Comparison of ENCODE assay signal across 9 mouse cellular contexts in genomic region chr17:31071421-31072301, GRCm38 (mm10). TPM values are rescaled to one million over a fixed set of nuclear protein-coding genes. Genes with fewer than 3 reads are reported as not detected.
DNase-seq lines count a peak whose midpoint lies in the region; ATAC-seq lines count a peak whose summit lies in the region.
"Had no signal": no experiment of that assay in that cellular context is flagged by ENCODE, and none has a peak within 500 bp of the region (broad histone marks: within the 10 kb centered on the region; RNA-seq: fewer than 3 reads in every experiment).

No protein-coding gene starts in this region.

- no peaks in the 10 kb centered on the region for H3K9me3 ChIP-seq in kidney, embryonic 16.5 days (ENCODE audit: low read length)
- H3K9me3 ChIP-seq in embryonic facial prominence, embryonic 13.5 days = no peaks in the 10 kb centered on the region
- no peaks in the 10 kb centered on the region for H3K9me3 ChIP-seq in hindbrain, embryonic 13.5 days
- H3K9me3 ChIP-seq in midbrain, embryonic 14.5 days (ENCODE audit: control insufficient read depth, low read length) = no peaks in the 10 kb centered on the region
- H3K9me3 ChIP-seq in intestine, embryonic 16.5 days (ENCODE audit: control insufficient read depth, low read length) = no peaks in the 10 kb centered on the region

- peaks cover 54% of the 10 kb centered on the region for H3K4me1 ChIP-seq in kidney, embryonic 16.5 days (ENCODE audit: insufficient read depth, low read length)
- peaks cover 70% of the 10 kb centered on the region for H3K4me1 ChIP-seq in embryonic facial prominence, embryonic 13.5 days
- H3K4me1 ChIP-seq in hindbrain, embryonic 13.5 days (replicated peaks) = peaks cover 83% of the 10 kb centered on the region
- peaks cover 49% of the 10 kb centered on the region for H3K4me1 ChIP-seq in midbrain, embryonic 14.5 days (ENCODE audit: control insufficient read depth, insufficient read depth, low read length)
- H3K4me1 ChIP-seq in intestine, embryonic 16.5 days (ENCODE audit: control insufficient read depth, insufficient read depth, low read length) = peaks cover 26% of the 10 kb centered on the region

- H3K9ac ChIP-seq in kidney, embryonic 16.5 days (replicated peaks; ENCODE audit: low read length) = no peak overlapping the region; the same call in 1 of the 2 replicates
- 0 out of 2 replicates have a peak overlapping the region, but pooled peaks have one; percentile 11 for H3K9ac ChIP-seq in embryonic facial prominence, embryonic 13.5 days
- 0 out of 2 replicates have a peak overlapping the region, but pooled peaks have one; percentile 19 for H3K9ac ChIP-seq in hindbrain, embryonic 13.5 days
- H3K9ac ChIP-seq in midbrain, embryonic 14.5 days (replicated peaks; ENCODE audit: low read length) = no peak overlapping the region
- H3K9ac ChIP-seq in intestine, embryonic 16.5 days (ENCODE audit: low read depth, low read length) = no peak overlapping the region

- no peak for ATAC-seq in kidney, embryonic 16.5 days (ENCODE audit: low FRiP score, low TSS enrichment)
- ATAC-seq in embryonic facial prominence, embryonic 13.5 days (ENCODE audit: insufficient number of reproducible peaks, insufficient read depth, low FRiP score, low TSS enrichment, low read depth) = no peak
- no peak for ATAC-seq in hindbrain, embryonic 13.5 days (ENCODE audit: low FRiP score)
- no peak for ATAC-seq in midbrain, embryonic 14.5 days (ENCODE audit: low FRiP score, low TSS enrichment)
- no peak for ATAC-seq in intestine, embryonic 16.5 days

- H3K36me3 ChIP-seq in kidney, embryonic 16.5 days (ENCODE audit: insufficient read depth, low read length) = no peaks in the 10 kb centered on the region
- H3K36me3 ChIP-seq in embryonic facial prominence, embryonic 13.5 days = no peaks in the 10 kb centered on the region
- peaks cover 8% of the 10 kb centered on the region for H3K36me3 ChIP-seq in hindbrain, embryonic 13.5 days
- H3K36me3 ChIP-seq in midbrain, embryonic 14.5 days (ENCODE audit: control insufficient read depth, insufficient read depth, low read length) = no peaks in the 10 kb centered on the region; the same call in 1 of the 2 replicates
- no peaks in the 10 kb centered on the region for H3K36me3 ChIP-seq in intestine, embryonic 16.5 days (ENCODE audit: control insufficient read depth, insufficient read depth, low read length)

- no peak overlapping the region for H3K4me2 ChIP-seq in kidney, embryonic 16.5 days (replicated peaks; ENCODE audit: low read depth, low read length)
- H3K4me2 ChIP-seq in embryonic facial prominence, embryonic 13.5 days = peak overlapping the region; percentile 3; the same call in 1 of the 2 replicates
- no peak overlapping the region for H3K4me2 ChIP-seq in hindbrain, embryonic 13.5 days
- no peak overlapping the region for H3K4me2 ChIP-seq in midbrain, embryonic 14.5 days (ENCODE audit: low read length)
- no peak overlapping the region for H3K4me2 ChIP-seq in intestine, embryonic 16.5 days (ENCODE audit: low read depth, low read length)

- H3K27me3 ChIP-seq in kidney, embryonic 16.5 days (ENCODE audit: insufficient read depth, low read length) = no peaks in the 10 kb centered on the region
- no peaks in the 10 kb centered on the region for H3K27me3 ChIP-seq in embryonic facial prominence, embryonic 13.5 days
- H3K27me3 ChIP-seq in hindbrain, embryonic 13.5 days = no peaks in the 10 kb centered on the region
- no peaks in the 10 kb centered on the region for H3K27me3 ChIP-seq in midbrain, embryonic 14.5 days (ENCODE audit: control insufficient read depth, insufficient read depth, low read length)
- no peaks in the 10 kb centered on the region for H3K27me3 ChIP-seq in intestine, embryonic 16.5 days (replicated peaks; ENCODE audit: control insufficient read depth, insufficient read depth, low read length)

- DNase-seq in kidney, postnatal 10 days = no peak
- DNase-seq in midbrain, embryonic 14.5 days = no peak
- DNase-seq in thymus, postnatal 0 days (ENCODE audit: low spot score) = no peak
- no peak for DNase-seq in kidney, postnatal 14 days

- H3K4me3 ChIP-seq in kidney, embryonic 16.5 days (ENCODE audit: low read length) = no peak overlapping the region
- H3K4me3 ChIP-seq in embryonic facial prominence, embryonic 13.5 days = no peak overlapping the region
- H3K4me3 ChIP-seq in hindbrain, embryonic 13.5 days = no peak overlapping the region
- H3K4me3 ChIP-seq in midbrain, embryonic 14.5 days (replicated peaks; ENCODE audit: low read depth, low read length) = no peak overlapping the region
- H3K4me3 ChIP-seq in intestine, embryonic 16.5 days (ENCODE audit: low read length) = no peak overlapping the region

- H3K27ac ChIP-seq in kidney, embryonic 16.5 days (ENCODE audit: low read length) = peak overlapping the region; percentile 9; the same call in 1 of the 2 replicates
- H3K27ac ChIP-seq in embryonic facial prominence, embryonic 13.5 days = peak overlapping the region; percentile 75
- H3K27ac ChIP-seq in hindbrain, embryonic 13.5 days = peak overlapping the region; percentile 90
- H3K27ac ChIP-seq in midbrain, embryonic 14.5 days (replicated peaks; ENCODE audit: low read depth, low read length) = peak overlapping the region; percentile 15; the same call in 1 of the 2 replicates
- H3K27ac ChIP-seq in intestine, embryonic 16.5 days (ENCODE audit: low read length) = no peak overlapping the region

- 52% methylated on average over 18 of the region's 18 CpGs for WGBS in kidney, embryonic 16.5 days
- WGBS in embryonic facial prominence, embryonic 13.5 days = 41% methylated on average over 18 of the region's 18 CpGs
- WGBS in hindbrain, embryonic 13.5 days = 53% methylated on average over 18 of the region's 18 CpGs
- WGBS in midbrain, embryonic 14.5 days = 53% methylated on average over 18 of the region's 18 CpGs
- 65% methylated on average over 18 of the region's 18 CpGs for WGBS in intestine, embryonic 16.5 days

RNA-seq across cellular contexts. Expression of gene Abcg1, which starts 14.2 kb away (rescaled TPM):
- 8.5 and 9.2 TPM in 2 replicates for polyA plus RNA-seq in kidney, embryonic 16.5 days (2015; fragmentation: Nextera tagmentation; extraction: Ambion mirVana)
- polyA plus RNA-seq in embryonic facial prominence, embryonic 13.5 days (2015; fragmentation: Nextera tagmentation; extraction: Ambion mirVana) = 14.2 and 14.9 TPM in 2 replicates
- polyA plus RNA-seq in hindbrain, embryonic 13.5 days (2015; fragmentation: Nextera tagmentation; extraction: Ambion mirVana) = 19.3 and 21.5 TPM in 2 replicates
- polyA plus RNA-seq in midbrain, embryonic 14.5 days (2014; fragmentation: Nextera tagmentation; extraction: Ambion mirVana) = 23.1 and 24.7 TPM in 2 replicates
- polyA plus RNA-seq in thymus, postnatal 0 days (2015; fragmentation: Nextera tagmentation; extraction: Ambion mirVana) = 36.7 and 49.0 TPM in 2 replicates
- 5.4 and 5.6 TPM in 2 replicates for polyA plus RNA-seq in intestine, embryonic 16.5 days (2015; fragmentation: Nextera tagmentation; extraction: Ambion mirVana)

RNA-seq across cellular contexts. Expression of gene Tff3, which starts 57.8 kb away (rescaled TPM):
- 0.36 and 0.41 TPM in 2 replicates for polyA plus RNA-seq in kidney, embryonic 16.5 days (2015; fragmentation: Nextera tagmentation; extraction: Ambion mirVana)
- polyA plus RNA-seq in embryonic facial prominence, embryonic 13.5 days (2015; fragmentation: Nextera tagmentation; extraction: Ambion mirVana) = 5.7 TPM in 1 of 2 replicates, not detected in the other
- polyA plus RNA-seq in hindbrain, embryonic 13.5 days (2015; fragmentation: Nextera tagmentation; extraction: Ambion mirVana) = 3.5 and 3.9 TPM in 2 replicates
- polyA plus RNA-seq in midbrain, embryonic 14.5 days (2014; fragmentation: Nextera tagmentation; extraction: Ambion mirVana) = 0.51 and 1.3 TPM in 2 replicates
- 7.1 and 8.7 TPM in 2 replicates for polyA plus RNA-seq in thymus, postnatal 0 days (2015; fragmentation: Nextera tagmentation; extraction: Ambion mirVana)
- polyA plus RNA-seq in intestine, embryonic 16.5 days (2015; fragmentation: Nextera tagmentation; extraction: Ambion mirVana) = 1,304 and 1,371 TPM in 2 replicates
- polyA plus RNA-seq: embryonic facial prominence, embryonic 11.5 days had no signal

Comparison
In these comparisons a context has a peak if more than half of its experiments do, and no peak if none do; other contexts are left out.
1. H3K9ac ChIP-seq: peak in embryonic facial prominence, embryonic 13.5 days (single experiment) and hindbrain, embryonic 13.5 days (single experiment); none in kidney, embryonic 16.5 days (single experiment), midbrain, embryonic 14.5 days (single experiment) and intestine, embryonic 16.5 days (single experiment).
2. RNA of gene Tff3, which starts 57.8 kb away (polyA plus RNA-seq): 1,304 to 1,371 TPM in intestine, embryonic 16.5 days; 7.1 to 8.7 TPM in thymus, postnatal 0 days, 3.5 to 3.9 TPM in hindbrain, embryonic 13.5 days, 0.51 to 1.3 TPM in midbrain, embryonic 14.5 days, 0.36 to 0.41 TPM in kidney, embryonic 16.5 days and 5.7 TPM in embryonic facial prominence, embryonic 13.5 days; every median in the first group is over 100 times any median in the second.